Mouse (Mus musculus) forebrain, embryonic 15.5 days (tissue): ENCODE measurements around the gene Ccn5. TPM values are rescaled to one million over a fixed set of nuclear protein-coding genes. Genes with fewer than 3 reads are reported as not detected.

ENCODE experiments used
- ATAC-seq: fragments of 200-750 bp; cut with Nextera tagmentation; replicated peaks from 2 replicates; pipeline ENCODE4 v1.8.0; 2017; ENCODE audit warnings: mild to moderate bottlenecking, moderate TSS enrichment, moderate library complexity
- H3K27ac ChIP-seq: fragments of 300-500 bp; sonication (generic); replicated peaks from 2 replicates; pipeline ENCODE4 v1.5.1; 2015; ENCODE audit warnings: mild to moderate bottlenecking, inconsistent platforms
- H3K27me3 ChIP-seq: fragments of 300-500 bp; sonication (generic); 2 replicates; pipeline ENCODE4 v1.6.1; 2015; ENCODE audit warnings: inconsistent platforms
- H3K36me3 ChIP-seq: fragments of 300-500 bp; sonication (generic); 2 replicates; pipeline ENCODE4 v1.6.1; 2015; ENCODE audit warnings: mild to moderate bottlenecking, inconsistent platforms
- H3K4me1 ChIP-seq: fragments of 300-500 bp; sonication (generic); 2 replicates; pipeline ENCODE4 v1.6.1; 2015; ENCODE audit warnings: inconsistent platforms
- H3K4me2 ChIP-seq: fragments of 300-500 bp; sonication (generic); replicated peaks from 2 replicates; pipeline ENCODE4 v1.6.1; 2015; ENCODE audit warnings: mild to moderate bottlenecking, inconsistent platforms
- H3K4me3 ChIP-seq: fragments of 300-500 bp; sonication (generic); 2 replicates; pipeline ENCODE4 v1.5.1; 2015; ENCODE audit warnings: mild to moderate bottlenecking, inconsistent platforms
- H3K9ac ChIP-seq: fragments of 300-500 bp; sonication (generic); replicated peaks from 2 replicates; pipeline ENCODE4 v1.6.1; 2015; ENCODE audit warnings: mild to moderate bottlenecking, inconsistent platforms
- H3K9me3 ChIP-seq: fragments of 300-500 bp; sonication (generic); 2 replicates; pipeline ENCODE4 v1.6.1; 2016; ENCODE audit warnings: inconsistent platforms
- WGBS: fragments of 180-500 bp; shearing (Covaris S2); methylation state at CpG from one replicate; pipeline ENCODE4 v1.1.7; 2015; ENCODE audit warnings: mixed read lengths; 5-methylcytosine and 5-hydroxymethylcytosine counted together
- polyA plus RNA-seq: library from polyadenylated mRNA; unstranded; fragments of >200 nt; fragmentation: Nextera tagmentation; extraction: Ambion mirVana; gene quantifications from 2 replicates; pipeline ENCODE4 v1.2.1, GENCODE M21; 2015

The Ccn5 gene
- 0.14 and 0.25 TPM in 2 replicates for polyA plus RNA-seq

GRCm38 (mm10) chr2:163820607-163821006, at the start of gene Ccn5:
Gene Ccn5, plus strand, starts transcription at chr2:163820861.
- Histone ChIP-seq H3K36me3 (no peaks in the 10 kb centered on the region), H3K9ac (no peak within 1 kb of the TSS), H3K4me3 (no peak within 1 kb of the TSS), H3K9me3 (no peaks in the 10 kb centered on the region), H3K4me1 (no peaks in the 10 kb centered on the region), H3K27me3 (no peaks in the 10 kb centered on the region), H3K27ac (no peak within 1 kb of the TSS), H3K4me2 (no peak within 1 kb of the TSS)
- ATAC-seq = no peak
- 81% methylated on average over 4 of the region's 4 CpGs for WGBS

- H3K4me3 ChIP-seq = no peak overlapping the region
- no peaks in the 10 kb centered on the region for H3K9me3 ChIP-seq
- no peaks in the 10 kb centered on the region for H3K27me3 ChIP-seq
- no peak overlapping the region for H3K4me2 ChIP-seq
- no peak overlapping the region for H3K9ac ChIP-seq
- H3K27ac ChIP-seq = no peak overlapping the region
- no peaks in the 10 kb centered on the region for H3K36me3 ChIP-seq
- ATAC-seq = no peak
- WGBS = 9% methylated on average over 13 of the region's 13 CpGs
- H3K4me1 ChIP-seq = no peaks in the 10 kb centered on the region
These were observed 44.0 kb upstream of the Ccn5 start for GRCm38 (mm10) chr2:163776661-163777060.

- Histone ChIP-seq H3K4me1 (no peaks in the 10 kb centered on the region), H3K27ac (no peak overlapping the region), H3K4me3 (no peak overlapping the region), H3K9ac (no peak overlapping the region), H3K9me3 (no peaks in the 10 kb centered on the region), H3K4me2 (no peak overlapping the region), H3K36me3 (no peaks in the 10 kb centered on the region), H3K27me3 (no peaks in the 10 kb centered on the region)
- no peak for ATAC-seq
- 7% methylated on average over 2 of the region's 2 CpGs for WGBS
These were observed 43.6 kb upstream of the Ccn5 start for GRCm38 (mm10) chr2:163777061-163777460.

GRCm38 (mm10) chr2:163778896-163779295, 41.8 kb upstream of the Ccn5 start:
- H3K4me3 ChIP-seq = no peak overlapping the region
- H3K9me3 ChIP-seq = no peaks in the 10 kb centered on the region
- no peak for ATAC-seq
- no peak overlapping the region for H3K4me2 ChIP-seq
- H3K27me3 ChIP-seq = no peaks in the 10 kb centered on the region
- H3K27ac ChIP-seq = no peak overlapping the region
- H3K9ac ChIP-seq = no peak overlapping the region
- H3K36me3 ChIP-seq = no peaks in the 10 kb centered on the region
- H3K4me1 ChIP-seq = no peaks in the 10 kb centered on the region
- WGBS = 34% methylated on average over 4 of the region's 4 CpGs

GRCm38 (mm10) chr2:163783368-163783767, 37.3 kb upstream of the Ccn5 start:
- 89% methylated on average over 6 of the region's 6 CpGs for WGBS
- no peak for ATAC-seq
- H3K9me3 ChIP-seq = no peaks in the 10 kb centered on the region

GRCm38 (mm10) chr2:163783901-163784300, 36.8 kb upstream of the Ccn5 start:
- no peak overlapping the region for H3K9ac ChIP-seq
- H3K27ac ChIP-seq = no peak overlapping the region
- 82% methylated on average over 4 of the region's 4 CpGs for WGBS
- no peaks in the 10 kb centered on the region for H3K27me3 ChIP-seq
- no peak overlapping the region for H3K4me2 ChIP-seq
- no peaks in the 10 kb centered on the region for H3K9me3 ChIP-seq
- H3K4me3 ChIP-seq = no peak overlapping the region
- no peaks in the 10 kb centered on the region for H3K36me3 ChIP-seq
- H3K4me1 ChIP-seq = no peaks in the 10 kb centered on the region
- no peak for ATAC-seq

More at GRCm38 (mm10) chr2:163783368-163783767, 37.3 kb upstream of the Ccn5 start:
- H3K27ac ChIP-seq = no peak overlapping the region
- H3K4me2 ChIP-seq = no peak overlapping the region
- H3K36me3 ChIP-seq = no peaks in the 10 kb centered on the region
- no peak overlapping the region for H3K4me3 ChIP-seq
- no peak overlapping the region for H3K9ac ChIP-seq
- H3K27me3 ChIP-seq = no peaks in the 10 kb centered on the region
- no peaks in the 10 kb centered on the region for H3K4me1 ChIP-seq

- no peaks in the 10 kb centered on the region for H3K9me3 ChIP-seq
- H3K36me3 ChIP-seq = no peaks in the 10 kb centered on the region
- H3K4me3 ChIP-seq = no peak overlapping the region
- H3K27me3 ChIP-seq = no peaks in the 10 kb centered on the region
- WGBS = 85% methylated on average over 6 of the region's 6 CpGs
- H3K4me1 ChIP-seq = no peaks in the 10 kb centered on the region
- no peak overlapping the region for H3K27ac ChIP-seq
- no peak for ATAC-seq
- H3K4me2 ChIP-seq = no peak overlapping the region
- H3K9ac ChIP-seq = no peak overlapping the region
These were observed 33.6 kb upstream of the Ccn5 start for GRCm38 (mm10) chr2:163787086-163787485.

- Histone ChIP-seq H3K4me2 (no peak overlapping the region), H3K27ac (no peak overlapping the region), H3K36me3 (no peaks in the 10 kb centered on the region), H3K9me3 (no peaks in the 10 kb centered on the region), H3K4me1 (no peaks in the 10 kb centered on the region), H3K9ac (no peak overlapping the region), H3K27me3 (no peaks in the 10 kb centered on the region), H3K4me3 (no peak overlapping the region)
- no peak for ATAC-seq
- WGBS = 44% methylated on average over 3 of the region's 3 CpGs
These were observed 33.0 kb upstream of the Ccn5 start for GRCm38 (mm10) chr2:163787709-163788108.

GRCm38 (mm10) chr2:163788484-163788883, 32.2 kb upstream of the Ccn5 start:
- Histone ChIP-seq H3K27ac (no peak overlapping the region), H3K9ac (no peak overlapping the region), H3K4me1 (no peaks in the 10 kb centered on the region), H3K27me3 (no peaks in the 10 kb centered on the region), H3K9me3 (no peaks in the 10 kb centered on the region), H3K4me2 (no peak overlapping the region), H3K4me3 (no peak overlapping the region), H3K36me3 (no peaks in the 10 kb centered on the region)
- 80% methylated on average over 4 of the region's 4 CpGs for WGBS
- ATAC-seq = no peak

- ATAC-seq = no peak
- no peaks in the 10 kb centered on the region for H3K4me1 ChIP-seq
- H3K36me3 ChIP-seq = no peaks in the 10 kb centered on the region
- WGBS = 83% methylated on average over 7 of the region's 7 CpGs
- no peak overlapping the region for H3K4me3 ChIP-seq
- H3K9me3 ChIP-seq = no peaks in the 10 kb centered on the region
- no peak overlapping the region for H3K9ac ChIP-seq
- no peak overlapping the region for H3K4me2 ChIP-seq
- no peaks in the 10 kb centered on the region for H3K27me3 ChIP-seq
- no peak overlapping the region for H3K27ac ChIP-seq
These were observed 22.2 kb upstream of the Ccn5 start for GRCm38 (mm10) chr2:163798411-163798810.

- Histone ChIP-seq H3K4me1 (no peaks in the 10 kb centered on the region), H3K9ac (no peak overlapping the region), H3K27ac (no peak overlapping the region), H3K4me2 (no peak overlapping the region), H3K4me3 (no peak overlapping the region), H3K9me3 (no peaks in the 10 kb centered on the region), H3K36me3 (no peaks in the 10 kb centered on the region), H3K27me3 (no peaks in the 10 kb centered on the region)
- WGBS = 32% methylated on average over 3 of the region's 3 CpGs
- no peak for ATAC-seq
These were observed 19.8 kb upstream of the Ccn5 start for GRCm38 (mm10) chr2:163800832-163801231.

GRCm38 (mm10) chr2:163801406-163801805, 19.3 kb upstream of the Ccn5 start:
- Histone ChIP-seq H3K36me3 (no peaks in the 10 kb centered on the region), H3K4me3 (no peak overlapping the region), H3K4me2 (no peak overlapping the region), H3K9me3 (no peaks in the 10 kb centered on the region), H3K4me1 (no peaks in the 10 kb centered on the region), H3K27me3 (no peaks in the 10 kb centered on the region), H3K27ac (no peak overlapping the region), H3K9ac (no peak overlapping the region)
- no peak for ATAC-seq
- 86% methylated on average over 5 of the region's 5 CpGs for WGBS

GRCm38 (mm10) chr2:163803838-163804237, 16.8 kb upstream of the Ccn5 start:
- Histone ChIP-seq H3K27me3 (no peaks in the 10 kb centered on the region), H3K36me3 (no peaks in the 10 kb centered on the region), H3K27ac (no peak overlapping the region), H3K9me3 (no peaks in the 10 kb centered on the region), H3K4me2 (no peak overlapping the region), H3K9ac (no peak overlapping the region), H3K4me3 (no peak overlapping the region), H3K4me1 (no peaks in the 10 kb centered on the region)
- no peak for ATAC-seq
- WGBS = 85% methylated on average over 5 of the region's 5 CpGs
